Mouse (Mus musculus): ENCODE results near the gene Ppp1r3d.

The Ppp1r3d gene

GRCm38 (mm10) chr2:178415150-178415448 lies 827 bp upstream of the Ppp1r3d start:
- in situ Hi-C loops (cut with MboI; ENCODE audit: low sequenced_read_pairs): no loop called here

- in situ Hi-C loops (cut with MboI; ENCODE audit: low sequenced_read_pairs): no loop called here
Observed at GRCm38 (mm10) chr2:178413481-178414260, 601 bp downstream of the Ppp1r3d start.

- in situ Hi-C loops (cut with MboI; ENCODE audit: low sequenced_read_pairs): no loop called here
Observed at GRCm38 (mm10) chr2:178413081-178413480, 1.2 kb downstream of the Ppp1r3d start.

GRCm38 (mm10) chr2:178412598-178412997 lies 1.7 kb downstream of the Ppp1r3d start:
- in situ Hi-C loops (cut with MboI; ENCODE audit: low sequenced_read_pairs): no loop called here

GRCm38 (mm10) chr2:178410286-178410685 lies 4.0 kb downstream of the Ppp1r3d start:
- in situ Hi-C loops (cut with MboI; ENCODE audit: low sequenced_read_pairs): no loop called here

GRCm38 (mm10) chr2:178409024-178409423 lies 5.2 kb downstream of the Ppp1r3d start:
- in situ Hi-C loops (cut with MboI; ENCODE audit: low sequenced_read_pairs): no loop called here

- in situ Hi-C loops (cut with MboI; ENCODE audit: low sequenced_read_pairs): no loop called here
Observed at GRCm38 (mm10) chr2:178407053-178407815, 7.0 kb downstream of the Ppp1r3d start, which contains the start of gene Sycp2. Gene Sycp2, minus strand, starts transcription at chr2:178407685.

Measured in CH12F3 (cell line).